Comparison of ENCODE assay signal across 23 mouse cellular contexts in genomic region chr6:4695778-4696177, GRCm38 (mm10). TPM values are rescaled to one million over a fixed set of nuclear protein-coding genes. Genes with fewer than 3 reads are reported as not detected.
DNase-seq lines count a peak whose midpoint lies in the region; ATAC-seq and TF ChIP-seq lines count a peak whose summit lies in the region.
"Had no signal": no experiment of that assay in that cellular context is flagged by ENCODE, and none has a peak within 500 bp of the region (broad histone marks: within the 10 kb centered on the region; RNA-seq: fewer than 3 reads in every experiment).

No protein-coding gene starts in this region.

- no peak for TF ChIP-seq POLR2A in kidney, adult 2 months (IDR thresholded peaks at IDR 0.05; ENCODE audit: low read depth, low read length)

- no peak overlapping the region for H3K4me2 ChIP-seq in kidney, embryonic 16.5 days (replicated peaks; ENCODE audit: low read depth, low read length)
- no peak overlapping the region for H3K4me2 ChIP-seq in limb, embryonic 11.5 days (ENCODE audit: low read depth, severe bottlenecking)
- H3K4me2 ChIP-seq: heart, embryonic 12.5 days; heart, embryonic 15.5 days; hindbrain, embryonic 14.5 days had no signal

- H3K36me3 ChIP-seq in kidney, embryonic 16.5 days (ENCODE audit: insufficient read depth, low read length): 0 out of 2 replicates have a peak, but pooled peaks cover 3% of the 10 kb centered on the region
- no peaks in the 10 kb centered on the region for H3K36me3 ChIP-seq in kidney, adult 2 months (ENCODE audit: control insufficient read depth, insufficient read depth, low read length)
- H3K36me3 ChIP-seq in limb, embryonic 11.5 days (ENCODE audit: control insufficient read depth, insufficient read depth, low read length): 0 out of 2 replicates have a peak, but pooled peaks cover 2% of the 10 kb centered on the region
- H3K36me3 ChIP-seq: heart, embryonic 15.5 days had no signal

- H3K4me1 ChIP-seq in kidney, embryonic 16.5 days (ENCODE audit: insufficient read depth, low read length): no peaks in the 10 kb centered on the region
- no peaks in the 10 kb centered on the region for H3K4me1 ChIP-seq in kidney, adult 2 months (ENCODE audit: control insufficient read depth, insufficient read depth, low read length)
- H3K4me1 ChIP-seq in limb, embryonic 11.5 days (ENCODE audit: control insufficient read depth, insufficient read depth, low read length): peaks cover 3% of the 10 kb centered on the region; the same call in 1 of the 2 replicates
- H3K4me1 ChIP-seq: heart, embryonic 15.5 days had no signal

- H3K27ac ChIP-seq in kidney, embryonic 16.5 days (ENCODE audit: low read length): peak overlapping the region; percentile 6; the same call in 1 of the 2 replicates
- no peak overlapping the region for H3K27ac ChIP-seq in kidney, adult 2 months (ENCODE audit: insufficient read depth, low read depth, low read length)
- no peak overlapping the region; the same call in 1 of the 2 replicates for H3K27ac ChIP-seq in limb, embryonic 11.5 days (replicated peaks; ENCODE audit: low read depth, low read length)
- H3K27ac ChIP-seq: gastrocnemius, adult 2 months; heart, embryonic 15.5 days; hindbrain, embryonic 14.5 days; hindbrain, postnatal 0 days had no signal

- no peak overlapping the region for H3K9ac ChIP-seq in kidney, embryonic 16.5 days (replicated peaks; ENCODE audit: low read length)
- no peak overlapping the region for H3K9ac ChIP-seq in limb, embryonic 11.5 days (ENCODE audit: low read length)
- H3K9ac ChIP-seq: heart, embryonic 12.5 days; heart, embryonic 15.5 days; hindbrain, embryonic 14.5 days had no signal

- H3K4me3 ChIP-seq in kidney, embryonic 16.5 days (ENCODE audit: low read length): no peak overlapping the region
- H3K4me3 ChIP-seq in kidney, adult 2 months (ENCODE audit: insufficient read depth, low read depth, low read length): no peak overlapping the region
- no peak overlapping the region for H3K4me3 ChIP-seq in limb, embryonic 11.5 days (ENCODE audit: low read depth, low read length)
- H3K4me3 ChIP-seq: gastrocnemius, adult 2 months; heart, embryonic 12.5 days; heart, embryonic 15.5 days had no signal

- no peaks in the 10 kb centered on the region for H3K9me3 ChIP-seq in kidney, embryonic 16.5 days (ENCODE audit: low read length)
- H3K9me3 ChIP-seq in limb, embryonic 11.5 days (ENCODE audit: control insufficient read depth, low read length): no peaks in the 10 kb centered on the region
- H3K9me3 ChIP-seq: heart, embryonic 12.5 days; heart, embryonic 15.5 days had no signal

- no peak for DNase-seq in kidney, adult 2 months
- peak; percentile 56 for DNase-seq in hindlimb bud, embryonic 11.5 days (ENCODE audit: extremely low spot score, low read depth, low spot score)
- DNase-seq in limb, embryonic 11.5 days (ENCODE audit: low spot score): peak; percentile 29
- no peak for DNase-seq in frontal cortex, postnatal 36 days (ENCODE audit: low spot score in 2 of 2)
- no peak for DNase-seq in adrenal gland, postnatal 36 days
- DNase-seq: adrenal gland, adult 2 months; adrenal gland, postnatal 14 days; cerebellum, adult 11-12 months; cerebellum, adult 8-10 months; cerebellum, postnatal 10 days; gastrocnemius, adult 2 months; gastrocnemius, postnatal 14 days; heart, adult 11 months; heart, postnatal 10 days; heart, postnatal 4 days had no signal

- WGBS in kidney, embryonic 16.5 days: 62% methylated on average over 3 of the region's 3 CpGs
- 53% methylated on average over 3 of the region's 3 CpGs for WGBS in kidney, adult 2 months
- WGBS in limb, embryonic 11.5 days: 20% methylated on average over 3 of the region's 3 CpGs

- TF ChIP-seq CTCF in kidney, adult 2 months (conservative IDR thresholded peaks at IDR 0.05; ENCODE audit: insufficient read depth, insufficient read length, low read depth, low read length): no peak

- peak; percentile 39; the same call in 1 of the 2 replicates for ATAC-seq in kidney, embryonic 16.5 days (ENCODE audit: low FRiP score, low TSS enrichment)
- peak; percentile 54; the same call in 1 of the 2 replicates for ATAC-seq in limb, embryonic 11.5 days (ENCODE audit: insufficient number of reproducible peaks, low FRiP score, low TSS enrichment, low read depth)
- ATAC-seq: CD4-positive, CD25-positive, alpha-beta regulatory T cell, adult 4 months; forebrain, embryonic 14.5 days; hindbrain, postnatal 0 days had no signal

- H3K27me3 ChIP-seq in kidney, embryonic 16.5 days (ENCODE audit: insufficient read depth, low read length): no peaks in the 10 kb centered on the region
- no peaks in the 10 kb centered on the region for H3K27me3 ChIP-seq in kidney, adult 2 months (replicated peaks; ENCODE audit: control insufficient read depth, insufficient read depth, low read length)
- H3K27me3 ChIP-seq in limb, embryonic 11.5 days (ENCODE audit: control insufficient read depth, insufficient read depth, low read length): no peaks in the 10 kb centered on the region
- H3K27me3 ChIP-seq: heart, embryonic 12.5 days; heart, embryonic 15.5 days had no signal

RNA-seq across cellular contexts. Expression of gene Sgce, which starts 51.2 kb away (rescaled TPM):
- 47.4 and 50.8 TPM in 2 replicates for polyA plus RNA-seq in kidney, embryonic 16.5 days (2015; fragmentation: Nextera tagmentation; extraction: Ambion mirVana)
- polyA plus RNA-seq in kidney, adult 2 months (2012; rRNA removed): 7.0 and 8.0 TPM in 2 replicates
- 49.3 and 53.4 TPM in 2 replicates for polyA plus RNA-seq in limb, embryonic 11.5 days (2014; fragmentation: Nextera tagmentation; extraction: Ambion mirVana)
- 10 to 100 TPM; 65.9 to 67.1 TPM for total RNA-seq in adrenal gland, postnatal 36 days (2021)
- total RNA-seq: MEL had no signal

RNA-seq across cellular contexts. Expression of gene Peg10, which starts 51.3 kb away (rescaled TPM):
- 2.7 and 3.1 TPM in 2 replicates for polyA plus RNA-seq in kidney, embryonic 16.5 days (2015; fragmentation: Nextera tagmentation; extraction: Ambion mirVana)
- polyA plus RNA-seq in kidney, adult 2 months (2012; rRNA removed): 0.27 and 0.77 TPM in 2 replicates
- 38.9 and 40.0 TPM in 2 replicates for polyA plus RNA-seq in limb, embryonic 11.5 days (2014; fragmentation: Nextera tagmentation; extraction: Ambion mirVana)
- 100 to 1,000 TPM; 326 to 473 TPM for total RNA-seq in adrenal gland, postnatal 36 days (2021)
- total RNA-seq: MEL had no signal
- polyA plus RNA-seq: CD4-positive, CD25-positive, alpha-beta regulatory T cell, adult 4 months had no signal

Comparison
In these comparisons a context has a peak if more than half of its experiments do, and no peak if none do; other contexts are left out.
1. DNase-seq: peak in hindlimb bud, embryonic 11.5 days (single experiment) and limb, embryonic 11.5 days (single experiment); none in kidney, adult 2 months (single experiment), frontal cortex, postnatal 36 days (0 of 2) and adrenal gland, postnatal 36 days (0 of 2).